Mouse (Mus musculus) CH12.LX (cell line): Measurements from ENCODE around the gene Otogl. TPM values are rescaled to one million over a fixed set of nuclear protein-coding genes. Genes with fewer than 3 reads are reported as not detected.

Experiments
- DNase-seq: peaks from one replicate; pipeline ENCODE4 v3.0.0-alpha.2; 2013; ENCODE audit errors: extremely low read depth
- H3K27ac ChIP-seq: 2 replicates; pipeline ENCODE4 v1.5.1; 2012; ENCODE audit warnings: low read depth, mild to moderate bottlenecking, control low read depth, moderate library complexity; ENCODE audit not compliant: insufficient read depth
- H3K27me3 ChIP-seq: replicated peaks from 2 replicates; pipeline ENCODE3; 2012; ENCODE audit warnings: inconsistent platforms
- H3K36me3 ChIP-seq, 2 experiments: replicated peaks in 1 of 2; 2 replicates each; pipeline versions ENCODE3 to v1.6.1; 2012; ENCODE audit warnings: inconsistent platforms in 1 of 2, low read length in 1 of 2, mild to moderate bottlenecking in 1 of 2, mixed read lengths in 1 of 2, moderate library complexity in 1 of 2; ENCODE audit not compliant: control insufficient read depth in 1 of 2, insufficient read depth in 1 of 2
- H3K4me1 ChIP-seq, 2 experiments: 2 replicates each; pipeline ENCODE4 v1.6.1; 2012; ENCODE audit warnings: inconsistent platforms in 1 of 2, moderate library complexity in 1 of 2; ENCODE audit not compliant: insufficient read depth in 2 of 2, control insufficient read depth in 1 of 2
- H3K4me2 ChIP-seq: 2 replicates; pipeline ENCODE4 v1.6.1; 2012; ENCODE audit warnings: low read depth, mild to moderate bottlenecking, control low read depth; ENCODE audit not compliant: poor library complexity, insufficient read depth, severe bottlenecking
- H3K4me3 ChIP-seq, 3 experiments: fragments of 150-350 bp in 1 of 3; sonication (generic) in 1 of 3; replicated peaks in 1 of 3; 2 replicates each; pipeline versions ENCODE3 to v1.5.1; 2011 to 2012; ENCODE audit warnings: low read depth in 2 of 3, low read length in 2 of 3, mild to moderate bottlenecking in 2 of 3, moderate library complexity in 2 of 3, control low read depth in 1 of 3, improper control_type of control experiment in 1 of 3, inconsistent platforms in 1 of 3, mixed read lengths in 1 of 3; ENCODE audit not compliant: poor library complexity in 1 of 3
- H3K79me2 ChIP-seq: replicated peaks from 2 replicates; pipeline ENCODE4 v1.6.1; 2012; ENCODE audit warnings: mild to moderate bottlenecking, moderate library complexity; ENCODE audit not compliant: control insufficient read depth, poor library complexity, insufficient read depth, severe bottlenecking; ENCODE audit errors: extremely low read depth
- H3K9ac ChIP-seq: 2 replicates; pipeline ENCODE4 v1.6.1; 2012; ENCODE audit warnings: low read depth, mild to moderate bottlenecking, control low read depth, moderate library complexity; ENCODE audit not compliant: insufficient read depth
- H3K9me3 ChIP-seq: replicated peaks from 2 replicates; pipeline ENCODE3; 2012; ENCODE audit warnings: low read length, inconsistent platforms, mixed read lengths
- CHD1 ChIP-seq: IDR thresholded peaks from 2 replicates; pipeline ENCODE4 v1.6.1; 2012; ENCODE audit warnings: low read depth, low read length, improper control_type of control experiment, inconsistent platforms
- CHD2 ChIP-seq: IDR thresholded peaks from 2 replicates; pipeline ENCODE4 v1.6.1; 2011; ENCODE audit warnings: low read length, improper control_type of control experiment
- E2F4 ChIP-seq: IDR thresholded peaks from 2 replicates; pipeline ENCODE4 v1.6.1; 2011; ENCODE audit warnings: low read depth, low read length, improper control_type of control experiment; ENCODE audit not compliant: insufficient replicate concordance
- GABPA ChIP-seq: IDR thresholded peaks from 2 replicates; pipeline ENCODE4 v1.6.1; 2012; ENCODE audit warnings: low read depth, low read length, improper control_type of control experiment, inconsistent platforms; ENCODE audit not compliant: insufficient replicate concordance
- HCFC1 ChIP-seq: IDR thresholded peaks from 2 replicates; pipeline ENCODE4 v1.6.1; 2012; ENCODE audit warnings: low read depth, mild to moderate bottlenecking, inconsistent platforms, low read length, improper control_type of control experiment
- IRF4 ChIP-seq: IDR thresholded peaks from 2 replicates; pipeline ENCODE4 v1.6.1; 2014; ENCODE audit warnings: low read depth, mild to moderate bottlenecking, inconsistent platforms, low read length, improper control_type of control experiment
- JUND ChIP-seq: conservative IDR thresholded peaks from 2 replicates; pipeline ENCODE4 v1.6.1; 2011; ENCODE audit warnings: low read depth, low read length, improper control_type of control experiment
- MAFK ChIP-seq: IDR thresholded peaks from 2 replicates; pipeline ENCODE4 v1.6.1; 2011; ENCODE audit warnings: low read length, improper control_type of control experiment; ENCODE audit not compliant: insufficient replicate concordance
- MAX ChIP-seq: IDR thresholded peaks from 2 replicates; pipeline ENCODE4 v1.6.1; 2011; ENCODE audit warnings: low read length, improper control_type of control experiment
- MAZ ChIP-seq: IDR thresholded peaks from 2 replicates; pipeline ENCODE4 v1.6.1; 2012; ENCODE audit warnings: low read depth, mild to moderate bottlenecking, inconsistent platforms, low read length, improper control_type of control experiment, moderate library complexity
- NRF1 ChIP-seq: IDR thresholded peaks from 2 replicates; pipeline ENCODE4 v1.6.1; 2014; ENCODE audit warnings: low read depth, mild to moderate bottlenecking, inconsistent platforms, low read length, improper control_type of control experiment, moderate library complexity
- PAX5 ChIP-seq: IDR thresholded peaks from 2 replicates; pipeline ENCODE4 v1.6.1; 2012; ENCODE audit warnings: low read length, inconsistent platforms, mixed read lengths
- RCOR1 ChIP-seq: conservative IDR thresholded peaks from 2 replicates; pipeline ENCODE4 v1.6.1; 2012; ENCODE audit warnings: low read depth, mild to moderate bottlenecking, inconsistent platforms, low read length, improper control_type of control experiment
- ZKSCAN1 ChIP-seq: IDR thresholded peaks from 2 replicates; pipeline ENCODE4 v1.6.1; 2012; ENCODE audit warnings: low read depth, inconsistent platforms, low read length, improper control_type of control experiment, borderline replicate concordance
- dilution Hi-C: fragments of 300-500 bp; cut with MboI; formaldehyde crosslinking; loops from 2 replicates; pipeline ENCODE4 v1.14.3; 2020; ENCODE audit warnings: low sequenced_read_pairs; ENCODE audit not compliant: extremely low pct_unique_long_range_greater_than_20kb, extremely low pct_ligation_motif_present
- in situ Hi-C: fragments of 300-500 bp; cut with MboI; formaldehyde crosslinking; loops from 3 replicates; pipeline ENCODE4 v1.14.3; 2019; ENCODE audit warnings: low sequenced_read_pairs, low pct_ligation_motif_present, low pct_unique_long_range_greater_than_20kb, mixed read lengths
- polyA plus RNA-seq: library from polyadenylated mRNA; unstranded; fragments of >175 nt; gene quantifications from 2 replicates; pipeline ENCODE4 v1.2.1, GENCODE M21; 2012; ENCODE audit warnings: low read depth; ENCODE audit not compliant: insufficient read length
- total RNA-seq, 2 experiments: library from RNA; depleted of rRNA; stranded (reverse); fragments of 300-350 nt in 1 of 2; fragments of >200 nt in 1 of 2; gene quantifications; 2 replicates each; pipeline ENCODE4 v1.2.3; 2012 to 2014

The Otogl gene
- total and polyA plus RNA-seq, 3 experiments, result 1.1 to 3.2 (median 2.1) TPM

GRCm38 (mm10) chr10:107746717-107747116 is 165.2 kb downstream of the Otogl start:
- Histone ChIP-seq H3K4me2 (no peak overlapping the region), H3K79me2 (no peaks in the 10 kb centered on the region), H3K36me3 (no peaks in the 10 kb centered on the region), H3K27ac (no peak overlapping the region), H3K9me3 (no peaks in the 10 kb centered on the region), H3K4me1 (no peaks in the 10 kb centered on the region), H3K4me3 (no peak overlapping the region), H3K27me3 (no peaks in the 10 kb centered on the region), H3K9ac (no peak overlapping the region)
- dilution Hi-C loops (no loop called here), in situ Hi-C loops (no loop called here)
- DNase-seq, result no peak
- TF ChIP-seq GABPA (no peak), MAZ (no peak)

GRCm38 (mm10) chr10:107739815-107740214 is 172.1 kb downstream of the Otogl start:
- Histone ChIP-seq H3K9ac (no peak overlapping the region), H3K27ac (no peak overlapping the region), H3K79me2 (no peaks in the 10 kb centered on the region), H3K4me1 (no peaks in the 10 kb centered on the region), H3K9me3 (no peaks in the 10 kb centered on the region), H3K4me3 (no peak overlapping the region), H3K4me2 (no peak overlapping the region), H3K27me3 (no peaks in the 10 kb centered on the region), H3K36me3 (no peaks in the 10 kb centered on the region)
- DNase-seq, result no peak
- TF ChIP-seq JUND (no peak), GABPA (no peak), RCOR1 (no peak), MAFK (no peak), IRF4 (no peak), CHD2 (no peak), NRF1 (no peak), HCFC1 (no peak), ZKSCAN1 (no peak), CHD1 (no peak)
- in situ Hi-C loops, result no loop called here
- dilution Hi-C loops, result no loop called here

GRCm38 (mm10) chr10:107737743-107738142 is 174.2 kb downstream of the Otogl start:
- TF ChIP-seq MAX (no peak), PAX5 (no peak), E2F4 (no peak)
- H3K36me3 ChIP-seq, result no peaks in the 10 kb centered on the region
- no peaks in the 10 kb centered on the region for H3K79me2 ChIP-seq
- no peak overlapping the region for H3K4me3 ChIP-seq
- no peaks in the 10 kb centered on the region for H3K9me3 ChIP-seq
- no peak overlapping the region for H3K27ac ChIP-seq
- no peak overlapping the region for H3K9ac ChIP-seq
- H3K4me2 ChIP-seq, result no peak overlapping the region
- no peaks in the 10 kb centered on the region for H3K27me3 ChIP-seq
- dilution Hi-C loops (no loop called here), in situ Hi-C loops (no loop called here)
- no peak for DNase-seq
- no peaks in the 10 kb centered on the region for H3K4me1 ChIP-seq
